Mouse (Mus musculus): Measurements from ENCODE around the gene Zfp184. TPM values are rescaled to one million over a fixed set of nuclear protein-coding genes. Genes with fewer than 3 reads are reported as not detected.

Gene Zfp184
- total RNA-seq, 2 experiments from 2014 or later: 3.0 to 3.8 TPM

GRCm38 (mm10) chr13:22009642-22010041, 64.7 kb downstream of the Zfp184 start, which contains the start of gene Prss16:
Gene Prss16, minus strand, starts transcription at chr13:22009742.
- DNase-seq (ENCODE audit: low spot score in 2 of 2): no peak

Small RNA genes within 50 kb of the gene (microRNA-seq; reads per million reads assigned to microRNA genes)
- 0.75 to 1.3 reads per million in 2 experiments for gene Gm44456
- gene Mir1983: 314 to 410 reads per million in 2 experiments

Other genes with a start within 250 kb of the Zfp184 start
- not detected for gene Olfr1359, start 247.0 kb upstream of the Zfp184 start, total RNA-seq (2021)
- 10 to 100 TPM; 20.0 to 20.4 TPM for gene Hist1h2bl, start 229.0 kb upstream of the Zfp184 start, total RNA-seq (2021)
- 10 to 100 TPM; 20.3 to 34.8 TPM for gene Hist1h2ai, start 228.7 kb upstream of the Zfp184 start, total RNA-seq (2021)
- 10 to 100 TPM; 57.9 to 62.6 TPM for gene Hist1h3h, start 227.4 kb upstream of the Zfp184 start, total RNA-seq (2021)
- gene Hist1h2bm, start 223.1 kb upstream of the Zfp184 start, total RNA-seq (2021): 1 to 10 TPM; 2.7 to 2.9 TPM
- gene Hist1h4j, start 210.0 kb upstream of the Zfp184 start, total RNA-seq (2021): 10 to 100 TPM; 21.0 to 22.9 TPM
- 100 to 1,000 TPM; 420 to 436 TPM for gene Hist1h4k, start 194.6 kb upstream of the Zfp184 start, total RNA-seq (2021)
- gene Hist1h2ak, start 191.3 kb upstream of the Zfp184 start, total RNA-seq (2021): 10 to 100 TPM; 10.2 to 19.7 TPM
- gene Hist1h2bn, start 191.0 kb upstream of the Zfp184 start, total RNA-seq (2021): 1 to 10 TPM; 6.3 to 9.2 TPM
- 1 to 10 TPM; 8.4 to 9.0 TPM for gene Hist1h1b, start 164.5 kb upstream of the Zfp184 start, total RNA-seq (2021)
- gene Hist1h3i, start 161.7 kb upstream of the Zfp184 start, total RNA-seq (2021): 10 to 100 TPM; 65.2 to 77.9 TPM
- gene Hist1h2an, start 157.9 kb upstream of the Zfp184 start, total RNA-seq (2021): 1 to 10 TPM; 1.1 to 2.8 TPM
- gene Hist1h2bp, start 157.6 kb upstream of the Zfp184 start, total RNA-seq (2021): 1 to 10 TPM; 4.1 to 7.0 TPM
- 10 to 100 TPM; 23.2 to 34.4 TPM for gene Hist1h2bq, start 134.9 kb upstream of the Zfp184 start, total RNA-seq (2021)
- gene Hist1h2ao, start 134.6 kb upstream of the Zfp184 start, total RNA-seq (2021): 1 to 10 TPM in 1 of 2 experiments, not detected in 1; 6.2 TPM
- gene Hist1h4m, start 133.3 kb upstream of the Zfp184 start, total RNA-seq (2021): 100 to 1,000 TPM; 252 to 307 TPM
- 10 to 100 TPM; 48.9 to 61.1 TPM for gene Hist1h4n, start 112.9 kb upstream of the Zfp184 start, total RNA-seq (2021)
- gene Hist1h2ap, start 111.6 kb upstream of the Zfp184 start, total RNA-seq (2021): 10 to 100 TPM; 27.2 to 27.7 TPM
- 10 to 100 TPM; 22.9 to 33.6 TPM for gene Hist1h2br, start 111.4 kb upstream of the Zfp184 start, total RNA-seq (2021)
- gene Pom121l2, start 36.1 kb downstream of the Zfp184 start, total RNA-seq (2021): not detected
- 1 to 10 TPM in 1 of 2 experiments, under 1 TPM in 1; 0.35 to 1.2 TPM for gene Prss16, start 64.6 kb downstream of the Zfp184 start, total RNA-seq (2021)
- gene Hist1h2ah, start 90.5 kb downstream of the Zfp184 start, total RNA-seq (2021): 10 to 100 TPM; 24.4 to 38.7 TPM
- 10 to 100 TPM; 14.5 to 16.1 TPM for gene Hist1h2bk, start 90.8 kb downstream of the Zfp184 start, total RNA-seq (2021)
- 10 to 100 TPM; 71.8 to 81.6 TPM for gene Hist1h4i, start 96.3 kb downstream of the Zfp184 start, total RNA-seq (2021)
- gene Hist1h2ag, start 97.8 kb downstream of the Zfp184 start, total RNA-seq (2021): 10 to 100 TPM in 1 of 2 experiments, 1 to 10 TPM in 1; 7.5 to 13.7 TPM
- 10 to 100 TPM in 1 of 2 experiments, 1 to 10 TPM in 1; 9.3 to 11.7 TPM for gene Hist1h2bj, start 98.1 kb downstream of the Zfp184 start, total RNA-seq (2021)
- gene Vmn1r188, start 139.3 kb downstream of the Zfp184 start, total RNA-seq (2021): not detected
- not detected for gene Vmn1r189, start 160.7 kb downstream of the Zfp184 start, total RNA-seq (2021)
- gene Vmn1r191, start 238.9 kb downstream of the Zfp184 start, total RNA-seq (2021): not detected
- not detected for gene Vmn1r192, start 246.0 kb downstream of the Zfp184 start, total RNA-seq (2021)